Mouse (Mus musculus): Measurements from ENCODE around the gene Selenok. TPM values are rescaled to one million over a fixed set of nuclear protein-coding genes. Genes with fewer than 3 reads are reported as not detected.
A peak's percentile ranks its signal among the peaks of the same experiment; 100 is the strongest.

Gene Selenok
- polyA plus RNA-seq, 1 experiment from 2014 or later, result 271 TPM

GRCm38 (mm10) chr14:29971446-29971845 is 3.3 kb downstream of the Selenok start:
- no peak overlapping the region for H3K4me3 ChIP-seq (replicated peaks)
- ATAC-seq (ENCODE audit: insufficient number of reproducible peaks, insufficient read depth, low FRiP score, low TSS enrichment, low read depth), result no peak
- peaks cover 62% of the 10 kb centered on the region for H3K36me3 ChIP-seq
- H3K9ac ChIP-seq (replicated peaks), result no peak overlapping the region
- peaks cover 16% of the 10 kb centered on the region for H3K4me1 ChIP-seq (replicated peaks)
- no peak overlapping the region for H3K4me2 ChIP-seq
- 91% methylated on average over 7 of the region's 7 CpGs for WGBS
- H3K9me3 ChIP-seq, result no peaks in the 10 kb centered on the region
- no peak overlapping the region for H3K27ac ChIP-seq
- no peaks in the 10 kb centered on the region for H3K27me3 ChIP-seq

DNA sequence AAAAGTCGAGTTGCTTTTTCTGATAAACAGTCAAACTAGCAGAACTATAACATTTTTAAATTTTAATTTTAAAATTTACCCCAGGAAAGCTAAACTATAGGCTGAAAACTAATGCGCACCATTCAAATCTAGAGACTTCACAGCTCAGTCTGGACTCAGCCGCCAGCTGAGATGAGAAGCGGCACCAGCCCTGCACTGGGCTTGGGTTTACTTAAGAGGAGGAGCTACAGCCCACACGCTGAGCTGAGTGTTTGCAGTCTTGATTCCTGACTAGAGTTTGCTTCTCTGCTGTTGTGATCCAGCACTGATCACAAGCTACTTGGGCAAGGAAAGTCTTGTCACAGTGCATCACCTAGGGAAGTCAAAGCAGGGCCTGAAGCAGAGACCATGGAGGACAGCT is 3.9 kb downstream of the Selenok start:
- no peak overlapping the region for H3K9ac ChIP-seq (replicated peaks)
- WGBS, result 91% methylated on average over 5 of the region's 5 CpGs
- H3K4me3 ChIP-seq (replicated peaks), result no peak overlapping the region
- ATAC-seq (ENCODE audit: insufficient number of reproducible peaks, insufficient read depth, low FRiP score, low TSS enrichment, low read depth), result no peak
- no peak overlapping the region for H3K4me2 ChIP-seq
- no peaks in the 10 kb centered on the region for H3K27me3 ChIP-seq
- no peak overlapping the region for H3K27ac ChIP-seq
- peaks cover 16% of the 10 kb centered on the region for H3K4me1 ChIP-seq (replicated peaks)
- H3K36me3 ChIP-seq, result peaks cover 63% of the 10 kb centered on the region
- H3K9me3 ChIP-seq, result no peaks in the 10 kb centered on the region

DNA sequence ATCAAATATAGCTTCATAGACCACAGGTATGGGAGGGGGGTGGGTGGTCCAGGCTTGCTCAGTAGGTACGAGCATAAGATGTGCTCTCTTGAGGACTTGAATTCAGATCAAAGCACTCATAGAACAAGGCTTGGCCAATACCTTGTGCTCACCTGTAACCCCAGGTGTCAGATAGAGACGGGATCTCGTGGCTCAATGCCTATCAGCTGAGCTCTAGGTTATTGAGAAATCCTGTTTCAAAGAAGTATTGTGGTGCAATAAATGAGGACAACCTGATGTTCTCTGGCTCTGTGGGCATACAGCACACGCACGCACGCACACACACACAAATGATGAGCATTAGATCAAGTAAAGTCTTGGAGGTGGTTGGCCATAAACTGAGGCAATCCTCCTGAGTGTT is 8.8 kb downstream of the Selenok start:
- peaks cover 68% of the 10 kb centered on the region for H3K36me3 ChIP-seq
- no peaks in the 10 kb centered on the region for H3K27me3 ChIP-seq
- 94% methylated on average over 6 of the region's 6 CpGs for WGBS
- no peak for ATAC-seq (ENCODE audit: insufficient number of reproducible peaks, insufficient read depth, low FRiP score, low TSS enrichment, low read depth)
- 0 out of 2 replicates have a peak, but pooled peaks cover 6% of the 10 kb centered on the region for H3K9me3 ChIP-seq
- no peak overlapping the region for H3K4me3 ChIP-seq (replicated peaks)
- H3K4me2 ChIP-seq, result no peak overlapping the region
- H3K9ac ChIP-seq (replicated peaks), result no peak overlapping the region
- no peak overlapping the region for H3K27ac ChIP-seq
- peaks cover 10% of the 10 kb centered on the region for H3K4me1 ChIP-seq (replicated peaks)

- H3K9ac ChIP-seq (replicated peaks), result peak within 1 kb of the TSS; percentile 78
- H3K4me3 ChIP-seq (replicated peaks), result peak within 1 kb of the TSS; percentile 74
- H3K27me3 ChIP-seq, result no peaks in the 10 kb centered on the region
- 2% methylated on average over 44 of the region's 44 CpGs for whole genome bisulfite sequencing
- H3K4me2 ChIP-seq, result peak within 1 kb of the TSS; percentile 82
- 0 out of 2 replicates have a peak, but pooled peaks cover 6% of the 10 kb centered on the region for H3K9me3 ChIP-seq
- peaks cover 68% of the 10 kb centered on the region for H3K36me3 ChIP-seq
- peaks cover 10% of the 10 kb centered on the region for H3K4me1 ChIP-seq (replicated peaks)
- peak; percentile 97 for ATAC-seq (ENCODE audit: insufficient number of reproducible peaks, insufficient read depth, low FRiP score, low TSS enrichment, low read depth)
- peak within 1 kb of the TSS; percentile 93 for H3K27ac ChIP-seq
Measured at GRCm38 (mm10) chr14:29978254-29979204, 10.4 kb downstream of the Selenok start, which contains the start of gene Actr8. Gene Actr8 (plus strand): TSS chr14:29978337.

GRCm38 (mm10) chr14:29980447-29981205 is 12.5 kb downstream of the Selenok start:
- Histone ChIP-seq H3K36me3 (peaks cover 69% of the 10 kb centered on the region), H3K4me3 (replicated peaks) (no peak overlapping the region), H3K9ac (replicated peaks) (no peak overlapping the region), H3K9me3 (0 out of 2 replicates have a peak, but pooled peaks cover 6% of the 10 kb centered on the region), H3K4me1 (replicated peaks) (peaks cover 10% of the 10 kb centered on the region), H3K27ac (no peak overlapping the region), H3K4me2 (no peak overlapping the region), H3K27me3 (no peaks in the 10 kb centered on the region)
- 96% methylated on average over 10 of the region's 10 CpGs for WGBS
- ATAC-seq (ENCODE audit: insufficient number of reproducible peaks, insufficient read depth, low FRiP score, low TSS enrichment, low read depth), result no peak

GRCm38 (mm10) chr14:29986096-29986495 is 18.0 kb downstream of the Selenok start:
- Histone ChIP-seq H3K4me1 (replicated peaks) (no peaks in the 10 kb centered on the region), H3K27ac (no peak overlapping the region), H3K9me3 (no peaks in the 10 kb centered on the region), H3K36me3 (peaks cover 100% of the 10 kb centered on the region), H3K4me2 (no peak overlapping the region), H3K4me3 (replicated peaks) (no peak overlapping the region), H3K9ac (replicated peaks) (no peak overlapping the region), H3K27me3 (no peaks in the 10 kb centered on the region)
- no peak for ATAC-seq (ENCODE audit: insufficient number of reproducible peaks, insufficient read depth, low FRiP score, low TSS enrichment, low read depth)
- 97% methylated on average over 4 of the region's 4 CpGs for WGBS

- Histone ChIP-seq H3K4me1 (replicated peaks) (no peaks in the 10 kb centered on the region), H3K36me3 (peaks cover 100% of the 10 kb centered on the region), H3K4me2 (no peak overlapping the region), H3K9ac (replicated peaks) (no peak overlapping the region), H3K4me3 (replicated peaks) (no peak overlapping the region), H3K27ac (no peak overlapping the region), H3K9me3 (no peaks in the 10 kb centered on the region), H3K27me3 (no peaks in the 10 kb centered on the region)
- ATAC-seq (ENCODE audit: insufficient number of reproducible peaks, insufficient read depth, low FRiP score, low TSS enrichment, low read depth), result no peak
- 90% methylated on average over 6 of the region's 6 CpGs for WGBS
Measured at GRCm38 (mm10) chr14:29987276-29987675, 19.2 kb downstream of the Selenok start.

GRCm38 (mm10) chr14:29987739-29988138 is 19.6 kb downstream of the Selenok start:
- Histone ChIP-seq H3K4me1 (replicated peaks) (no peaks in the 10 kb centered on the region), H3K4me2 (no peak overlapping the region), H3K27ac (no peak overlapping the region), H3K9ac (replicated peaks) (no peak overlapping the region), H3K4me3 (replicated peaks) (no peak overlapping the region), H3K9me3 (no peaks in the 10 kb centered on the region), H3K27me3 (no peaks in the 10 kb centered on the region), H3K36me3 (peaks cover 100% of the 10 kb centered on the region)
- no peak for ATAC-seq (ENCODE audit: insufficient number of reproducible peaks, insufficient read depth, low FRiP score, low TSS enrichment, low read depth)
- 93% methylated on average over 9 of the region's 9 CpGs for WGBS

DNA sequence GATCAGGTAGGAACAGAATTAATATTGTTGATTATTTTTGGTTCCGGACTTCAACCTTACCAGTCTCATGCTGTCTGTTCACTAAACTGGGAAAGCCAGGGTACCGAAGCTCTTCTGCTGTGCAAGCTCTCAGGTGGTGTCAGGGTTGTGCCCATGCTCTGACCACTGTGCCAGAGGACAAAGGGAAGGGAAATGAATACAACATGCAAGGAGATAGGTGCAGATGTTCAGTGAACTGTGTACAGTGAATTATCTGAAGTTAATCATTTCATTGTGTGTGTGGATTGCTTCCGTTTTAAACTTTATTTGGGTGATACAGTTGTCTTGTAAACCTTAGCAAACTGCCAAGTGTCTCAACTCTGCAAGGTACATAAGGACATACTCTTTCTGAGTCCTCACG is 20.2 kb downstream of the Selenok start:
- no peak for ATAC-seq (ENCODE audit: insufficient number of reproducible peaks, insufficient read depth, low FRiP score, low TSS enrichment, low read depth)
- H3K27ac ChIP-seq, result no peak overlapping the region
- H3K9me3 ChIP-seq, result no peaks in the 10 kb centered on the region
- no peaks in the 10 kb centered on the region for H3K4me1 ChIP-seq (replicated peaks)
- WGBS, result 97% methylated on average over 4 of the region's 4 CpGs
- H3K9ac ChIP-seq (replicated peaks), result no peak overlapping the region
- H3K36me3 ChIP-seq, result peaks cover 100% of the 10 kb centered on the region
- H3K4me2 ChIP-seq, result no peak overlapping the region
- H3K27me3 ChIP-seq, result no peaks in the 10 kb centered on the region
- no peak overlapping the region for H3K4me3 ChIP-seq (replicated peaks)

DNA sequence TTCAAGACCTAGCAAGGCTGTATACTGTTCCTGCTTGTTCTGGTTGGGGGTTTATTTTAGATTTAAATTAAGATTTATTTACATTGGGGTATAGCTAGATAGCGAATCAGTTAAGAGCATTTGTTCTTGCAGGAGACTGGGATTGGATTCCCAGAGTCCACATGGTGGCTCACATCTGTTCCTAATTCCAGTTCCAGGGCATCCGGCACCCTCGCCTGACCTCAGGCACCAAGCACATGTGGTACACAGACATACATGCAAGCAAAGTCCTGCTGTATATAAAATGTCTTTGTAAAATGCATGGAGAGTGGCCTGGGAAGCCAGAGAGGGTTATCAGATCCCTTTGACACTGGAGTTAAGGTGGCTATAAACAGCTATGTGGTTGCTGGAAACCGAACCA is 26.9 kb downstream of the Selenok start:
- peaks cover 87% of the 10 kb centered on the region for H3K36me3 ChIP-seq
- no peaks in the 10 kb centered on the region for H3K9me3 ChIP-seq
- H3K9ac ChIP-seq (replicated peaks), result no peak overlapping the region
- no peaks in the 10 kb centered on the region for H3K4me1 ChIP-seq (replicated peaks)
- no peak overlapping the region for H3K4me2 ChIP-seq
- no peak overlapping the region for H3K4me3 ChIP-seq (replicated peaks)
- 18% methylated on average over 4 of the region's 4 CpGs for WGBS
- H3K27me3 ChIP-seq, result no peaks in the 10 kb centered on the region
- peak; percentile 42; the same call in 1 of the 2 replicates for ATAC-seq (ENCODE audit: insufficient number of reproducible peaks, insufficient read depth, low FRiP score, low TSS enrichment, low read depth)
- H3K27ac ChIP-seq, result 0 out of 2 replicates have a peak overlapping the region, but pooled peaks have one; percentile 29
